Mouse (Mus musculus): ENCODE results near the gene Macrod1. TPM values are rescaled to one million over a fixed set of nuclear protein-coding genes. Genes with fewer than 3 reads are reported as not detected.
A peak's percentile ranks its signal among the peaks of the same experiment; 100 is the strongest.

The Macrod1 gene
- polyA plus RNA-seq, 1 experiment, result 22.2 TPM

GRCm38 (mm10) chr19:7142207-7142915, 85.8 kb downstream of the Macrod1 start:
- TF ChIP-seq CTCF (IDR thresholded peaks at IDR 0.05; ENCODE audit: extremely low read depth, insufficient read depth, low read length), result no peak
- TF ChIP-seq POLR2A (IDR thresholded peaks at IDR 0.05; ENCODE audit: extremely low read depth, insufficient read depth, low read length), result no peak
- Histone ChIP-seq H3K4me1 (ENCODE audit: control insufficient read depth, insufficient read depth, low read length) (peaks cover 9% of the 10 kb centered on the region), H3K27ac (ENCODE audit: insufficient read depth, low read length) (peak overlapping the region; percentile 60; the same call in 1 of the 2 replicates), H3K4me3 (ENCODE audit: insufficient read depth, low read length) (no peak overlapping the region)

GRCm38 (mm10) chr19:7143854-7144253, 87.2 kb downstream of the Macrod1 start:
- TF ChIP-seq CTCF (IDR thresholded peaks at IDR 0.05; ENCODE audit: extremely low read depth, insufficient read depth, low read length), result no peak
- peak; percentile 68 for TF ChIP-seq POLR2A (IDR thresholded peaks at IDR 0.05; ENCODE audit: extremely low read depth, insufficient read depth, low read length)
- Histone ChIP-seq H3K4me1 (ENCODE audit: control insufficient read depth, insufficient read depth, low read length) (peaks cover 20% of the 10 kb centered on the region), H3K27ac (ENCODE audit: insufficient read depth, low read length) (peak overlapping the region; percentile 53), H3K4me3 (ENCODE audit: insufficient read depth, low read length) (peak overlapping the region; percentile 53)

DNA sequence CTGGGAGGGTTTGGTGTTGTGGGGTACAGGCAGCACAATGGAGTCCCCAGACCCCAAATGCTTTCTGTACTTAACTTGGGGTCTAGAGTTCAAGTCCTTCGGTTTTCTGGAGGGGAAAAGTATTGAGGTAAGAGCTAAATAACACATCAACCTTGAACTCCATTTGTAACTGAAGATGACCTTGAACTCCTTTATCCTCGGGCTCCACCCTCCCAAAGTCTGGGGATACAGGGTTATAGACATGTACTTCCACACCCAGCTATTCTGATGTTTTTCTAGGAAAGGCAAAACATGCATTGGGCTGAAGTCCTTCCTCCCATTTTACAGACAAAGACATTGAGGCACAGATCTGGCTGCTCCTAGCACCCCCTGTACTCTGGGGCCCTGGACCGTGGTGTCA, 87.8 kb downstream of the Macrod1 start:
- peaks cover 26% of the 10 kb centered on the region for H3K4me1 ChIP-seq (ENCODE audit: control insufficient read depth, insufficient read depth, low read length)
- H3K4me3 ChIP-seq (ENCODE audit: insufficient read depth, low read length), result no peak overlapping the region
- no peak overlapping the region for H3K27ac ChIP-seq (ENCODE audit: insufficient read depth, low read length)
- no peak for TF ChIP-seq POLR2A (IDR thresholded peaks at IDR 0.05; ENCODE audit: extremely low read depth, insufficient read depth, low read length)
- TF ChIP-seq CTCF (IDR thresholded peaks at IDR 0.05; ENCODE audit: extremely low read depth, insufficient read depth, low read length), result no peak

DNA sequence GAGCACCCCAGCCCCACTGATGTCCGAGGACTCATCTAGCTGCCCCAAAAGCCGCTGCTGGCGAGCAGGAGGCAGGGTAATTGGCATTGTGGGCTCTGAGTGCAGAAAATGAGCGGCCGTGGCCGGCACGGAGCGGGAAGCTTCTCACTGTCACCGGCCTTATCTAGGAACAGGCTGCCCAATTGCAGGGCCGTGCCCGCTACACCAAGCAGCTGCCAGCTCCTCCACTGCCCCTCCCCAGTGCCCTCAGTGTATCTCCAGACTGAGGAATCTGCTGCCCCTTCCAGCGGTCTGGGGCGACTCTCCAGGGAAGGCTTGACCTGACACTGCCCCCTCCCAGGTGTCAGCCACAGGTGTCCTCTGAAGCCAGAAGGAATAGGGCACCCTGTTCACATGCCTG, 89.8 kb downstream of the Macrod1 start:
- Histone ChIP-seq H3K4me3 (ENCODE audit: insufficient read depth, low read length) (no peak overlapping the region), H3K27ac (ENCODE audit: insufficient read depth, low read length) (no peak overlapping the region), H3K4me1 (ENCODE audit: control insufficient read depth, insufficient read depth, low read length) (peaks cover 30% of the 10 kb centered on the region)
- TF ChIP-seq POLR2A (IDR thresholded peaks at IDR 0.05; ENCODE audit: extremely low read depth, insufficient read depth, low read length) (no peak), CTCF (IDR thresholded peaks at IDR 0.05; ENCODE audit: extremely low read depth, insufficient read depth, low read length) (no peak)

DNA sequence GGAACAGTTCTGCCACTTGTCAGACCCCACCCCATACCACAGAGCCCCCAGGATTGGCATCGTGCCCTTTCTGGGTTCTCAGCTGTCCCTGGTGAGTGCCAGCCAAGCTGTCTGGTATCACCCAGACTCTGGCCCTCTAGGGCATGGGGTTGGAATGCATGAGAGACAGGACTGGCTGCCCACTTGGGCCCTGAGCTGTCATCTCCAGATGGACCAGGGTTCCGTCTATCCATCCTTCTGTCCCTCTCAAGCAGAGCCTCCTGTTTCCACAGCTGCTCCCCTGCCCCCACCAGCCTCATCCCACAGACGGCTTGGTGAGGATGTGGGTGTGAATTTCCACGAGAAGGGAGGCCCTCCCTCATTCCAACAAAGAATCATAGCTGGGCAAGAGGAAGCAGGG, 91.5 kb downstream of the Macrod1 start:
- TF ChIP-seq POLR2A (IDR thresholded peaks at IDR 0.05; ENCODE audit: extremely low read depth, insufficient read depth, low read length) (no peak), CTCF (IDR thresholded peaks at IDR 0.05; ENCODE audit: extremely low read depth, insufficient read depth, low read length) (no peak)
- Histone ChIP-seq H3K27ac (ENCODE audit: insufficient read depth, low read length) (peak overlapping the region; percentile 38; the same call in 1 of the 2 replicates), H3K4me1 (ENCODE audit: control insufficient read depth, insufficient read depth, low read length) (peaks cover 27% of the 10 kb centered on the region), H3K4me3 (ENCODE audit: insufficient read depth, low read length) (no peak overlapping the region)

GRCm38 (mm10) chr19:7148541-7149085, 92.0 kb downstream of the Macrod1 start:
- no peak overlapping the region for H3K27ac ChIP-seq (ENCODE audit: insufficient read depth, low read length)
- TF ChIP-seq CTCF (IDR thresholded peaks at IDR 0.05; ENCODE audit: extremely low read depth, insufficient read depth, low read length), result no peak
- no peak for TF ChIP-seq POLR2A (IDR thresholded peaks at IDR 0.05; ENCODE audit: extremely low read depth, insufficient read depth, low read length)
- H3K4me3 ChIP-seq (ENCODE audit: insufficient read depth, low read length), result no peak overlapping the region
- peaks cover 30% of the 10 kb centered on the region for H3K4me1 ChIP-seq (ENCODE audit: control insufficient read depth, insufficient read depth, low read length)

- H3K4me1 ChIP-seq (ENCODE audit: control insufficient read depth, insufficient read depth, low read length), result peaks cover 29% of the 10 kb centered on the region
- H3K4me3 ChIP-seq (ENCODE audit: insufficient read depth, low read length), result no peak overlapping the region
- H3K27ac ChIP-seq (ENCODE audit: insufficient read depth, low read length), result no peak overlapping the region
- TF ChIP-seq CTCF (IDR thresholded peaks at IDR 0.05; ENCODE audit: extremely low read depth, insufficient read depth, low read length) (no peak), POLR2A (IDR thresholded peaks at IDR 0.05; ENCODE audit: extremely low read depth, insufficient read depth, low read length) (no peak)
Observed at GRCm38 (mm10) chr19:7149158-7149685, 92.6 kb downstream of the Macrod1 start.

DNA sequence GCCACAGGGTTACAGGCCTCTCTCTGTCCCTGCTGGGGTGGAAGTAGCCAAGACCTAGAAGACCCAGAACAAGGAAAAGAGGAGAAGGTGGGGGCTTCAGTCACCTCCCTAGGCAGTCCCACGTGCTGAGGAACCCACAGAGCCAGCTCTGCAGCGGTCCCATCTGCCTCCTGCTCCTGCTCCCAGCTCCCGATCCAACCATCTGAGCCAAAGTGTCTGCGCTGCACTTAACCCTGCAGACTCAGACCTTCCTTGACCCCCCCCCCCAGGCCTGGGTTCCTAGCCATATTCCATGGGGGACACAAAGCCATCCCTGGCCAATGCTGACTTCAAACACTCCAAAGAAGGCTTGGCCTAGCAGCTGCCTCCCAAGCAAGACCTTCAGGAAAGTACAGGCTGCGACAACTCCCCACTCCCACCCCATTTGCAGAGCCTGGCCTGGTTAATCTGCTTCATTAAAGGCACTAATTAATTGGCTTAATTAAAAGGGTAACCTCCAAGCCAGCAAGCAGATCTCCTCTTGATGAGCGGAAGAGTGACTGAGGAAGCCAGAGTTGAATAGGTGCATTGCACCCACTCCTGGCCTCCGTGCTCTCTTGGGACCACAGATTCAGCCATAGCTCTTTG, 94.8 kb downstream of the Macrod1 start:
- TF ChIP-seq CTCF (IDR thresholded peaks at IDR 0.05; ENCODE audit: extremely low read depth, insufficient read depth, low read length), result no peak
- TF ChIP-seq POLR2A (IDR thresholded peaks at IDR 0.05; ENCODE audit: extremely low read depth, insufficient read depth, low read length), result no peak
- H3K4me3 ChIP-seq (ENCODE audit: insufficient read depth, low read length), result no peak overlapping the region
- no peak overlapping the region for H3K27ac ChIP-seq (ENCODE audit: insufficient read depth, low read length)
- peaks cover 31% of the 10 kb centered on the region for H3K4me1 ChIP-seq (ENCODE audit: control insufficient read depth, insufficient read depth, low read length)

GRCm38 (mm10) chr19:7151927-7152653, 95.5 kb downstream of the Macrod1 start:
- TF ChIP-seq POLR2A (IDR thresholded peaks at IDR 0.05; ENCODE audit: extremely low read depth, insufficient read depth, low read length) (no peak), CTCF (IDR thresholded peaks at IDR 0.05; ENCODE audit: extremely low read depth, insufficient read depth, low read length) (no peak)
- Histone ChIP-seq H3K4me1 (ENCODE audit: control insufficient read depth, insufficient read depth, low read length) (peaks cover 31% of the 10 kb centered on the region), H3K27ac (ENCODE audit: insufficient read depth, low read length) (no peak overlapping the region), H3K4me3 (ENCODE audit: insufficient read depth, low read length) (no peak overlapping the region)
